Mouse (Mus musculus): ENCODE results near the gene Fam151a.
"Not testable (repeated sequence)": the region's sequence is repeated elsewhere in the genome, so short reads cannot be mapped to it uniquely, and the experiment has no call there.

The Fam151a gene

DNA sequence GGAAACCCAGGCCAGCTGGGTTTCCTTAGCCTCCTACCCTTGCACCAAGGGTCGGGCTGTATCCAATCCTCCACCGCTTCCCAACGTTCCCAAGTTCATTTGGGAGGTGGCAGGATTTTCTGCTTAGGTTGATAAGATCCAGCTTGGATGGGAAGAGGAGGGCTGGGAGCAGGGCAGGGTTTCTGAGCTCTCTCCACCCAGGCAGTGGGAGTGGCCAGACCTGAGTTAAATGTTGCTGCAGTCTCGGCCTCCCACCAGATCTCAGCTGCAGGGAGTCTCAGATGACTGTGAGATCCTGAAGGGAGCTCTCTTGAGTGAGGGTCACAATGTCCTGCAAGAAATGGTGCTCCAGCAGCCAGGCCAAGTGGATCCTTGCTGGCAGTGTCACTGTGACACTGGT is at the start of gene Fam151a:
Gene Fam151a (plus strand): TSS at position 254 of the 400 bp plus-strand sequence.
- peak; percentile 54 for DNase-seq

DNA sequence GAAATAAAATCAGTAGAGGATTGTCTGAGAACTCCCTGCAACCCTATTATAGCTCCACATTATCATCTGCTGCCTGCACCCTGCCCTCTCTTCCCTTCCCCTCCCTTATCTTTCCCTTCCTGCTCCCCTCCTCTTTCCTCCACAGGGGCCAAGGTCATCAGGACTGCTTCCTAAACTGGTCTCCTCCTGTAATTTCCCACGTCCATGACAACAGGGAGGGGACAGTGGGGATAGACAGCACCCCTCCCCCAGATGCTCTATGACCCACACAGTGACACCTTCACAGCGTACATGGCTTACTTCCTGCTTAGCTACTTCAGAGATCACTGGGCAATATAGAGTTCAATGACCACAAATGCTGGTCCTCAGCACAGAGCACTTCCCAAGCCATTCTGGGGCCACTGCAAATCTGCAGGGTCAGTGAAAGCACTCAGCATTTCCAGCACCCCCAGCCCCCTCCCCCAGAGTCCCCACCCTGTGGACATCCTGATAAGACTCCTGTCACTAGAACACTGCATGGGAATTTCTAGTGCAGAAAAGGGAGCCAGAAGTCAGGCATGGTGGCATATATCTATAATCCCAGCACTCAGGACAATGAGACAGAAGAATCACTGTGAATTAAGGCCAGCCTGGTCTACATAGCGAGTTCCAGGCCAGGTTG is 44.9 kb upstream of the Fam151a start:
- no peak for DNase-seq

- no peak for DNase-seq
These were observed 39.8 kb upstream of the Fam151a start for GRCm38 (mm10) chr4:106693841-106694430.

DNA sequence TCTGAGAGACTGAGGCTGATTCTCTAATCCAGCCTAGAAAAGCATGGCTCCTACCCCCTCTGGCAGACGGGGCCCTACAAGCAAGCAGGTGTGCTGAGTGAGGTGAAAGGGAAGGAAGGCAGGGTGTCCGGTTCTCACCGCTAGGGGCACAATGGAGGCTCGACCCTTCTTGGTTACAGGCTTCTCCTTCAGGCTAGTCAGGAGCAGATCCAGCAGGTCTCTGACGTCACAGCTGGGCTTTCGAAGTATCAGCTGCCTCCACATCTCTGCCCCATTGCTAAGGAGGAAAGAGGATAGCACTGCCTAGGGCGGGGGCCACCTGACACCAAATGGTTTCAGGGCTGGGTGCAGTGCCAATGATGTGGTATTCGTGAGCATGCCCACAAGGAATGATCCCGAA is 33.7 kb upstream of the Fam151a start:
- peak; percentile 43 for DNase-seq

DNA sequence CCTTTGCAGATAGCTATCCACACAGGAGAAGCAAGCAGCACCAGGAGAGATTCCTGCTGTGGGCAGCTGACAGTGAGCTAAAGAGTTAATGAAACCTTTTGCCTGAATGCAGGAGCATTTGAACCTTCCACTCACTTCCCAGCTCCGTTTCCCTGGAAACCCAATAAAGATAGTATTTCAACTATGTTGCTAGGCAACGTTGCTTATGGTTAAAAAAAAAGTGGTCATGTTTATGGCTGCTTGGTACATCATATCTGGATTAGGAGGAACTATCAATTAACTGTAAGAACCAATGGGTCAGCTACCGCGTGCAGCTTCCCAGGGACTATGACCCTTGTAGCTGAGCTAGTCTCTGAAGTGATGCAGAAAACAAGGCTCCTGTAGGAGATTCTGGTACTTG is 32.9 kb upstream of the Fam151a start:
- no peak for DNase-seq

GRCm38 (mm10) chr4:106703956-106704355 is 29.7 kb upstream of the Fam151a start:
- DNase-seq = no peak

DNA sequence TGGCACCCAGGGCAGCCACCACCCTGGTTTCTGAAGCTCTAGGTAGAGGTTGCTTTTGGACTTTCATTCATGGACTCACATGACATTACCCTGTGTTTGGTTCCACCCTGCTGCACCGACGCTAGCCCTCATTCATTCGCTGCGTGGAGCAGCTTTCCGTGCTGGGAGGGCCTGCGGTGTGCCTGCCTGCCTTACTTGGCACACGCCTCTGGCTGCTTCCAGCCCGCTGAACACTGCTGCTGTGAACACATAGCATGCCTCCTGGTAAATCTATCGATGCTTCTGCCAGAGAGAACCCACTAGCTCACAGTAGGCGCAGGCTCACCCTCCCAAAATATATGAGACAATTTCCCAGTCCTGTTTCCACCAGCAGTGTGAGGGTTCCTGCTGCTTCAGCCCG is 29.3 kb upstream of the Fam151a start:
- DNase-seq = peak; percentile 48

DNA sequence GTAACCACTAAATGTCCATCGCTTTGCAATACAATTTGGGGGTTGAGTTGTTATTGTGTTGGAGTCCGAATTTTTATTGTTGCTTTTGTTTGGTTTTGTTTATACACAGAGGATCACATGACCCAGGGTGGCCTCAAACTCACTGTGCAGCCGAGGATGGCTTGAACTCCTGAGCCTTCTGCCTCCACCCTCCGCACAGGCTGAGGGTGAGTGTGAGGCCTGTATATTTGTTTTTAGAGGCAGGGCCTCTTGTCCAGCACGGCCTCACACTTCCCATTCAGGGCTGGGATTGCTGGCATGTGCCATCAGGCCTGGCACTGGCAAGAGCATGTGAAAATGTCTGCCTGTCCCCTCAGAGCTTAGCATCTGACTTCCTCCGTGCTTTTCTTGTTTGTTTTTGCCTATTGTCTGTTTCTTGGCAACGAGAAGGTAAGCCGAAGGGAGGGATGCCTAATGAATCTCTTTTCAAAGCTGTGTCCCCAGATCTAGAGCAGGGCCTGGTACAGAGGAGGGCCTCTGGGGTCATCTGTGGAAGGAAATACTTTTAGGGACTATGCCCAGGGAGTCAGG is 28.5 kb upstream of the Fam151a start:
- no peak for DNase-seq

DNA sequence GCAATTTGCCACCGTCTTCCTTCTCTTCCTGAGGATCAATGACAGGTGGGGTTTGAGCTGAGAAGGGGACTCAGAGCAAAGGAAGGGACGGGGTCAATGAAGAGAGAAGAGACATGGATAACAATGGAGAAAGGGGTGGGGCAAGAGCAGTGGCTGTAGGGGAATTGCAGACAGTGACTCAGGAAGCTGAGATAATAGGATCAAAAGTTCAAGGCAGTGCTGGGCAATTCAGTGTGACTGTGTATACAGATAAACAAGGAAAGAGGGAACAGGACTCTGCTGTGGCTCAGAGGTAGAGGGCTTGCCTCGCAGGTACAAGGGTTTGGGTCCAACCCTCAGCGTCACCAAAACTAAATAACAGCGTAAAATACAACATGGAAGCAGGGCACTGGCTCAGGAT is 25.7 kb upstream of the Fam151a start:
- DNase-seq = no peak

- DNase-seq = peak; percentile 66
These were observed 25.3 kb upstream of the Fam151a start for GRCm38 (mm10) chr4:106708408-106708807.

GRCm38 (mm10) chr4:106713622-106714021 is 20.1 kb upstream of the Fam151a start:
- DNase-seq = no peak

DNA sequence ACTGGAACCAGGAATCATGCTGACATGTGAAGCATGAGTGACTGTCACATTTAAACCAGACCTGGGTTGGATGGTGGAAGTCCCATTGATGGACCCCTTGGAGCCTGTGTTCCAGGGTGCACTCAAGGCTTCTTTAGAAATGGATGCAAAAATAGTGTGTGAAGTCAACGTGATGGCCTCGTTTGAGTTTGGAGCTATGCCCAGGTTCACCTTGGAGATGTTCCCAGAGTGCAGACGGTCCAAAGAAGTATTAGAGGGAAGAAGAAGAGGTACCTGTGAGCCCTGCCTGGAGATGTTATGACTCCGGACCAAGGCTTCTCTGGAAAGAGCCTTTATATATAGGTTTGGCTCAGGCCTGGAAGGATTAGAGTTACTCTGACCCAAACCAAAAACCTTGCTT is 13.1 kb upstream of the Fam151a start:
- DNase-seq = peak; percentile 39

DNA sequence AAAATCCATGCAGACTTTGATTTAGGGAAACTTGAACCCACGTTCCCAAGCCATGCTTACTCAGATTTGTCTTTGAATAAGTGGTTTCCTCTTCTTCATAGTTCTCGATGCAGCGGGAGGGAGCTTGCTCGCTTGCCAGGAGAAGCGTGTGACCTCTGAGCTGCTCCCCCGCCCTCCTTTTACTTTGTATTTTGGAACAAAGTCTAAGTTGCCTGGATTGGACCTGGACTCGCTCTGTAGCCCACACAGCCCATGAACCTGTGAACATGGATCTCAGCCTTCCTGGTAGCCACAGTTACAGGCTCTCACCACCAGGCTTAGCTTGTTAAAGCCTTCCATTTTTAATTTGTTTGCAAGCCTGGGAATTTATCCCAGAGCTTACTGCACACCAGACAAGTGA is 2.9 kb upstream of the Fam151a start, which contains the start of gene Mroh7:
Gene Mroh7 (minus strand): TSS at position 112 of the 400 bp plus-strand sequence.
- peak; percentile 88 for DNase-seq

DNA sequence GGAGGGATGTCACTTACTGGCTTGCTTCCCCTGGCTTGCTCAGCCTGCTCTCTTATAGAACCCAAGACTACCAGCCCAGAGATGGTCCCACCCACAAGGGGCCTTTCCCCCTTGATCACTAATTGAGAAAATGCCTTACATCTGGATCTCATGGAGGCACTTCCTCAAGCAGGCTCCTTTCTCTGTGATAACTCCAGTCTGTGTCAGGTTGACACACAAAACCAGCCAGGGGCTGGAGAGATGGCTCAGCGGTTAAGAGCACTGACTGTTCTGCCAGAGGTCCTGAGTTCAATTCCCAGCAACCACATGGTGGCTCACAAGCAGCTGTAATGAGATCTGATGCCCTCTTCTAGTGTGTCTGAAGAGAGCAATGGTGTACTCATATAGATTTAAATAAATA is 3.2 kb downstream of the Fam151a start:
- DNase-seq = not testable (repeated sequence)

- peak; percentile 52 for DNase-seq
These were observed 4.2 kb downstream of the Fam151a start for GRCm38 (mm10) chr4:106737904-106738303.

DNA sequence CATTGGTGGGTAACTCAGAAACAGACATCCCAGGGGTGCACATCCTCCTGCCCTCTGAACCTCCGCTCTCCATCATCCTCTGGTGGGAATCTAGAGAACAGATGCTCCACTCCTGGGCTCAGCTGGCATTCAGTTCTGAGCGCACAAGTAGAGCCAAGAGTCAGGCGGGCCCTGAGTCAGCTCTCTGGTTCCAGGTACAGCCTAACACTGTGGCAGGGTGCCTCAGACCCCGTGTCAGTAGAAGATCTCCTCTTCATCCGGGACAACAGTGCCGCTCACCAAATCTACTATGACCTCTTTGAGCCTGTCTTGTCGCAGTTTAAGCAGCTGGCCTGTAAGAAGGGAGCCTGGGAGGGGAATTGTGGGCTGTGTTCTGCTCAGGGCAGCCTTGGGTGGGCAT is 12.2 kb downstream of the Fam151a start:
- DNase-seq = no peak

DNA sequence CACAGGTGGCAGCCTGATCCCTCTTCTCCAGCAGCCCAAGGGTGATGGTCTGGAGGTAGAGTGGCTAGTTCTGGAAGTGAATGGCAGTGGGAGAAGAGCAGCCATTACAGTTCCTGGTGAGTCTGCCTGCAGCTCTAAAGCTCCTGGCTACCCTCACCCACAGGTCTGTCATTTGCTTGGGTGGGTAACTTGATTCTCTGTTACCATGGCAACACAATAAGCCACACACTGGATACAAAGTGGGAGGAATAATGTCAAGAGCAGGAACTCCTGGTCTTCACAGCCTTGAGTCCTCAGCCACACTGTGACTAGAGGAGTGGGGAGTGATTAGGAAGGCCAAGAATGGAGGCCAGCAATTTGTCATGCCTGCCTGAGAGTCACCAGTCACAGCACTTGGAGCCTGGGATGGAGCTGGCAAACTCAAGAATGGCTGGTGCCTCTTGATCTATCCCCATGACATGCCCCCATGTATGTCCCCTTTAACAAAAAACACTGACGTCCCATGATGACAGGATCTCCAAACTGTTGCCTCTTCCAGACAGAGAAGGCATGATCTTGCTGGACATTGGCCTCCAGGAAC is 13.4 kb downstream of the Fam151a start:
- no peak for DNase-seq

GRCm38 (mm10) chr4:106749699-106750098 is 16.0 kb downstream of the Fam151a start:
- peak; percentile 30 for DNase-seq

DNA sequence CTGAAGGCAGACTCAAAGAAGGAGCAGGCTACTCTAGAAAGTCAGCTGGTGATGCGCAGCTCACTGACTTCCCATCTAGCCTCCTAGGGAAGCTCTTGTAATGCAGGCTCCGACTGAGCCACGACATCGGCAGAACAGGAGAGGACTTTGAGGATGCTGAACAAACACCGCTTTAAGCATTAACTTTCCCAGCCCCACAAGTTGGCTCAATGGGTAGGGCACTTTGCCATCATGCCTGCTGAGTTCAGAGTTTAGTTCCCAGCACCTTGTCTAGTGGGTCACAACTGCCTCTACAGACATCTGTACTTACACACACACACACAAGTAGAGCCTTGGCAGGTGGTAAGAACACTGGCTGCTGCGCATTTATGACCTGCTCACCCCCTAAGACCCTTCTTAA is 18.0 kb downstream of the Fam151a start:
- DNase-seq = no peak

- no peak for DNase-seq
These were observed 30.5 kb downstream of the Fam151a start for GRCm38 (mm10) chr4:106764166-106764565.

DNA sequence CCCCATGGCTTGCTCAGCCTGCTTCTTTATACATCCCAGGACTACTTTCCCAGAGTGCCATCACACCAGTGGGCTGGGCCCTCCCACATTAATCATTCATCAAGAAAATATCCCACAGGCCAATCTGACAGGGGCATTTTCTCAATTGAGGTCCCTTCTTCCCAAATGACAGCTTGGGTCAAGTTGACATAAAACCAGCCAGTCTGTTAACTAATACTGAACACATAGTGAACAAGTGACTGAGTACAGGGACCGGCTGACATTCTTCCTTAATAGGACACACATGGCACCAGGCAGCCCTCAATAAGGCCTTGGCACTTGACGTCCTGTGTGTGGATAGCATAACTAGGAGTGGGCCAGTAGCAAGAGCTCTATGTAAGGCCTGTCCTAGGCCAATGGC is 35.6 kb downstream of the Fam151a start:
- DNase-seq = no peak

GRCm38 (mm10) chr4:106772558-106772957 is 38.9 kb downstream of the Fam151a start:
- no peak for DNase-seq

DNA sequence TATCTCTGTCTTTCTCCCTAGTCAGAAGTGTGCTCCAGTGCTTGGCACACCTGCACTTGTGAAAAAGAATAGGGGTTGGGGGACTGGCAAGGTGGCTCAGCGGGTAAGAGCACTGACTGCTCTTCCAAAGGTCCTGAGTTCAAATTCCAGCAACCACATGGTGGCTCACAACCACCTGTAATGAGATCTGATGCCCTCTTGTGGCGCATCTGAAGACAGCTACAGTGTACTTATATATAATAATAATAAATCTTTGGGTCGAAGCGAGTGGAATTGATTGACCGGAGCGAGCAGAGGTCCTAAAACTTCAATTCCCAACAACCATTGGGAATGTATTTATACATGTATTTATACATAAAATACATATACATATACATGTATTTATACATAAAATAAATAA is 42.1 kb downstream of the Fam151a start:
- DNase-seq = not testable (repeated sequence)

- DNase-seq = no peak
These were observed 43.3 kb downstream of the Fam151a start for GRCm38 (mm10) chr4:106776998-106777397.

Measured in kidney, adult 11 months (tissue).